Mouse (Mus musculus) adrenal gland, postnatal 14 days (tissue): ENCODE results near the gene Olfr655. TPM values are rescaled to one million over a fixed set of nuclear protein-coding genes. Genes with fewer than 3 reads are reported as not detected.
A peak's percentile ranks its signal among the peaks of the same experiment; 100 is the strongest.

Experiments
- DNase-seq: peaks from one replicate; pipeline ENCODE4 v3.0.0; 2021; ENCODE audit warnings: mixed read lengths
- long read RNA-seq, 2 experiments: library from polyadenylated mRNA; stranded (forward); transcript quantifications; one replicate each; pipeline ENCODE4 v2.0.0; 2021
- total RNA-seq: library from RNA; stranded (reverse); gene quantifications from 2 replicates; pipeline ENCODE4 v1.2.3, GENCODE M21; 2021

Gene Olfr655
- not detected in 2 replicates for total RNA-seq
- long read RNA-seq, experiment 1, result 0 reads
- long read RNA-seq, experiment 2, result 0 reads

- no peak for DNase-seq
Observed at GRCm38 (mm10) chr7:104601679-104602078, at the start of gene Olfr655. Gene Olfr655 (minus strand): TSS chr7:104601779.

- DNase-seq, result peak; percentile 58
Observed at GRCm38 (mm10) chr7:104646841-104647482, 45.4 kb upstream of the Olfr655 start, which contains the start of gene Olfr658. Gene Olfr658 (minus strand): TSS chr7:104647305.

- DNase-seq, result no peak
Observed at GRCm38 (mm10) chr7:104624494-104624893, 22.9 kb upstream of the Olfr655 start, which contains the start of gene Olfr657. Gene Olfr657 (plus strand): TSS chr7:104624794.

GRCm38 (mm10) chr7:104613655-104614054, 12.1 kb upstream of the Olfr655 start, which contains the start of gene Olfr656:
Gene Olfr656 (plus strand): TSS chr7:104613955.
- no peak for DNase-seq

- DNase-seq, result no peak
Observed at GRCm38 (mm10) chr7:104604727-104605126, 3.1 kb upstream of the Olfr655 start.

GRCm38 (mm10) chr7:104603173-104603572, 1.6 kb upstream of the Olfr655 start:
- DNase-seq, result peak; percentile 67

- no peak for DNase-seq
Observed at GRCm38 (mm10) chr7:104588274-104588673, 13.3 kb downstream of the Olfr655 start.

GRCm38 (mm10) chr7:104586725-104587124, 14.9 kb downstream of the Olfr655 start, which contains the start of gene Olfr654:
Gene Olfr654 (plus strand): TSS chr7:104587025.
- no peak for DNase-seq

- DNase-seq, result no peak
Observed at GRCm38 (mm10) chr7:104581429-104581828, 20.1 kb downstream of the Olfr655 start.

- no peak for DNase-seq
Observed at GRCm38 (mm10) chr7:104580846-104581245, 20.7 kb downstream of the Olfr655 start.

GRCm38 (mm10) chr7:104577014-104577413, 24.6 kb downstream of the Olfr655 start, which contains the start of gene Olfr653:
Gene Olfr653 (plus strand): TSS chr7:104577314.
- DNase-seq, result no peak

GRCm38 (mm10) chr7:104560601-104561000, 41.0 kb downstream of the Olfr655 start, which contains the start of gene Olfr652:
Gene Olfr652 (plus strand): TSS chr7:104560901.
- DNase-seq, result no peak

GRCm38 (mm10) chr7:104552700-104553099, 48.9 kb downstream of the Olfr655 start:
- DNase-seq, result no peak

- DNase-seq, result no peak
Observed at GRCm38 (mm10) chr7:104549833-104550232, 51.7 kb downstream of the Olfr655 start, which contains the start of gene Olfr651. Gene Olfr651 (plus strand): TSS chr7:104550133.

Other genes starting within 250 kb of the Olfr655 start
- 8.4 and 11.6 TPM in 2 replicates for gene Trim12c, start 248.4 kb downstream of the Olfr655 start, total RNA-seq
- gene Trim30b, start 231.9 kb downstream of the Olfr655 start, total RNA-seq, result 0.53 TPM in 1 of 2 replicates, not detected in the other
- gene Trim30c, start 200.9 kb downstream of the Olfr655 start, total RNA-seq, result 0.23 TPM in 1 of 2 replicates, not detected in the other
- 3.6 and 7.3 TPM in 2 replicates for gene Trim30a, start 136.6 kb downstream of the Olfr655 start, total RNA-seq
- gene Trim30d, start 93.9 kb downstream of the Olfr655 start, total RNA-seq, result 4.1 and 4.3 TPM in 2 replicates
- not detected in 2 replicates for gene Olfr651, start 51.6 kb downstream of the Olfr655 start, total RNA-seq
- gene Olfr652, start 40.9 kb downstream of the Olfr655 start, total RNA-seq, result not detected in 2 replicates
- not detected in 2 replicates for gene Olfr653, start 24.5 kb downstream of the Olfr655 start, total RNA-seq
- not detected in 2 replicates for gene Olfr654, start 14.8 kb downstream of the Olfr655 start, total RNA-seq
- gene Olfr656, start 12.2 kb upstream of the Olfr655 start, total RNA-seq, result not detected in 2 replicates
- gene Olfr657, start 23.0 kb upstream of the Olfr655 start, total RNA-seq, result not detected in 2 replicates
- gene Olfr658, start 45.5 kb upstream of the Olfr655 start, total RNA-seq, result not detected in 2 replicates
- gene Olfr659, start 65.0 kb upstream of the Olfr655 start, total RNA-seq, result not detected in 2 replicates
- not detected in 2 replicates for gene Olfr661, start 84.7 kb upstream of the Olfr655 start, total RNA-seq
- not detected in 2 replicates for gene Usp17le, start 175.7 kb upstream of the Olfr655 start, total RNA-seq
- gene Usp17lb, start 240.8 kb upstream of the Olfr655 start, total RNA-seq, result not detected in 2 replicates